Mouse (Mus musculus): ENCODE data around the gene Ajm1. TPM values are rescaled to one million over a fixed set of nuclear protein-coding genes. Genes with fewer than 3 reads are reported as not detected.

Ajm1 gene
- total and polyA plus RNA-seq, 2 experiments from 2014 or later: 13.7 to 16.0 TPM

- Histone ChIP-seq H3K27ac (ENCODE audit: low read depth, low read length) (no peak overlapping the region), H3K9me3 (ENCODE audit: low read length) (no peaks in the 10 kb centered on the region), H3K27me3 (ENCODE audit: insufficient read depth, low read length) (no peaks in the 10 kb centered on the region), H3K4me1 (ENCODE audit: insufficient read depth) (peaks cover 7% of the 10 kb centered on the region), H3K4me3 (ENCODE audit: low read depth, low read length) (no peak overlapping the region), H3K36me3 (ENCODE audit: insufficient read depth) (no peaks in the 10 kb centered on the region), H3K9ac (no peak overlapping the region), H3K4me2 (ENCODE audit: low read depth) (no peak overlapping the region)
- TF ChIP-seq CTCF (IDR thresholded peaks at IDR 0.05; ENCODE audit: low read depth): peak; percentile 71
- no peak for ATAC-seq
- 36% methylated on average over 5 of the region's 5 CpGs for whole genome bisulfite sequencing
- no peak for DNase-seq
Measured at GRCm38 (mm10) chr2:25551186-25551585, 30.4 kb downstream of the Ajm1 start.

- H3K27me3 ChIP-seq (ENCODE audit: insufficient read depth, low read length): no peaks in the 10 kb centered on the region
- DNase-seq (no peak), ATAC-seq (no peak)
- no peaks in the 10 kb centered on the region for H3K9me3 ChIP-seq (ENCODE audit: low read length)
- no peak overlapping the region for H3K9ac ChIP-seq
- H3K4me2 ChIP-seq (ENCODE audit: low read depth): no peak overlapping the region
- WGBS: 86% methylated on average over 9 of the region's 9 CpGs
- no peak for TF ChIP-seq CTCF (IDR thresholded peaks at IDR 0.05; ENCODE audit: low read depth)
- H3K4me1 ChIP-seq (ENCODE audit: insufficient read depth): peaks cover 10% of the 10 kb centered on the region
- no peaks in the 10 kb centered on the region for H3K36me3 ChIP-seq (ENCODE audit: insufficient read depth)
- H3K4me3 ChIP-seq (ENCODE audit: low read depth, low read length): no peak overlapping the region
- H3K27ac ChIP-seq (ENCODE audit: low read depth, low read length): no peak overlapping the region
Measured at GRCm38 (mm10) chr2:25549021-25549991, 32.3 kb downstream of the Ajm1 start.

GRCm38 (mm10) chr2:25546811-25547491, 34.6 kb downstream of the Ajm1 start, which contains the start of gene Traf2:
TSS of gene Traf2 (minus strand) at chr2:25546940.
- WGBS: 3% methylated on average over 48 of the region's 48 CpGs
- Histone ChIP-seq H3K4me2 (ENCODE audit: low read depth) (peak within 1 kb of the TSS; percentile 70), H3K4me1 (ENCODE audit: insufficient read depth) (peaks cover 10% of the 10 kb centered on the region), H3K9me3 (ENCODE audit: low read length) (no peaks in the 10 kb centered on the region), H3K4me3 (ENCODE audit: low read depth, low read length) (peak within 1 kb of the TSS; percentile 76), H3K27ac (ENCODE audit: low read depth, low read length) (peak within 1 kb of the TSS; percentile 35; the same call in 1 of the 2 replicates), H3K36me3 (ENCODE audit: insufficient read depth) (no peaks in the 10 kb centered on the region), H3K9ac (peak within 1 kb of the TSS; percentile 53), H3K27me3 (ENCODE audit: insufficient read depth, low read length) (no peaks in the 10 kb centered on the region)
- peak; percentile 99 for DNase-seq
- no peak for TF ChIP-seq CTCF (IDR thresholded peaks at IDR 0.05; ENCODE audit: low read depth)
- peak; percentile 100 for ATAC-seq

DNA sequence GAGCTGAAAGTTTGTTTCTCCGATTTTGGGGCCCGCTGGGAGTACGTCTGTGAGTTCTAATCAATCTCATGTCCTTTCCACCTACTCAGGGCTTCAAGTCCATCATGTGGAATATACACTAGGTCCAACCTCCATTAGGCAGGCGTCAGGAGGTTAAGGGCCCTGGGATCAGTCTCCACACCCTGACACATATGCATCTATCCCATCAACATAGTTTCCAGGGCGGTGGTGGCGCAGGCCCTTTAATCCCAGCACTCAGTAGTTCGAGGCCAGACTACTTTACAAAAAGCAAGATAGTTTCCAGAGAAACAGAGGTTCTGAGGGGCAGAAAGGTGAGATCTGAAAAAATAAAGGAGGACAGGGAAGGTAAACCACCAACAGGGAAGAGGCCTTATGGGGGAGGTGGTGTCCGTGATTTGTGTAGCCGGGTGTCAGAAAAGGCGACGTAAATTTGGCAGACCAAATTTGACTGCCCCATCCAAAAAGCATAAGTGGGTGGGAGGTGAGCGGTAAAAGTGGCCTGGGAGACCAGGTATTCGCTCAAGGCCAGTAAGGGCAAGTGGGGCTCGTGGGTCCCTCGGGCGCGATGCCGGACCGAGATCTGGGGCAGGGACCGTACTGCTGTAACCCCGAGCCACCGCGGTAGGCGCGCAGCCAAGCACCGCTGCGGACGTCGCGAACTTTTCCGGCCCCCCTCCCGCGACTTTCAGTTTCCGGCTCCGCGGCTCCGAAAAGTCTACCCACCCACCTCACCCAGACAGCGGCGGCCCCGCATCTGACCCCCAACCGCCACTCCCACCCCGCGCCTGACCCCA, 35.4 kb downstream of the Ajm1 start:
- peak; percentile 47 for ATAC-seq
- H3K36me3 ChIP-seq (ENCODE audit: insufficient read depth): no peaks in the 10 kb centered on the region
- DNase-seq: no peak
- H3K4me3 ChIP-seq (ENCODE audit: low read depth, low read length): peak overlapping the region; percentile 76
- no peak for TF ChIP-seq CTCF (IDR thresholded peaks at IDR 0.05; ENCODE audit: low read depth)
- H3K4me1 ChIP-seq (ENCODE audit: insufficient read depth): peaks cover 10% of the 10 kb centered on the region
- WGBS: 7% methylated on average over 43 of the region's 43 CpGs
- H3K27me3 ChIP-seq (ENCODE audit: insufficient read depth, low read length): no peaks in the 10 kb centered on the region
- peak overlapping the region; percentile 35; the same call in 1 of the 2 replicates for H3K27ac ChIP-seq (ENCODE audit: low read depth, low read length)
- no peaks in the 10 kb centered on the region for H3K9me3 ChIP-seq (ENCODE audit: low read length)
- H3K9ac ChIP-seq: peak overlapping the region; percentile 53
- H3K4me2 ChIP-seq (ENCODE audit: low read depth): peak overlapping the region; percentile 70

- H3K4me1 ChIP-seq (ENCODE audit: insufficient read depth): peaks cover 5% of the 10 kb centered on the region
- ATAC-seq: no peak
- no peak overlapping the region for H3K4me2 ChIP-seq (ENCODE audit: low read depth)
- no peak overlapping the region for H3K27ac ChIP-seq (ENCODE audit: low read depth, low read length)
- DNase-seq: no peak
- no peaks in the 10 kb centered on the region for H3K27me3 ChIP-seq (ENCODE audit: insufficient read depth, low read length)
- H3K4me3 ChIP-seq (ENCODE audit: low read depth, low read length): no peak overlapping the region
- no peak for TF ChIP-seq CTCF (IDR thresholded peaks at IDR 0.05; ENCODE audit: low read depth)
- WGBS: 92% methylated on average over 10 of the region's 10 CpGs
- no peaks in the 10 kb centered on the region for H3K9me3 ChIP-seq (ENCODE audit: low read length)
- 0 out of 2 replicates have a peak, but pooled peaks cover 4% of the 10 kb centered on the region for H3K36me3 ChIP-seq (ENCODE audit: insufficient read depth)
- H3K9ac ChIP-seq: no peak overlapping the region
Measured at GRCm38 (mm10) chr2:25541644-25542367, 39.8 kb downstream of the Ajm1 start.

- 96% methylated on average over 4 of the region's 4 CpGs for WGBS
- H3K27me3 ChIP-seq (ENCODE audit: insufficient read depth, low read length): no peaks in the 10 kb centered on the region
- H3K9ac ChIP-seq: no peak overlapping the region
- DNase-seq: no peak
- no peak overlapping the region for H3K4me2 ChIP-seq (ENCODE audit: low read depth)
- H3K9me3 ChIP-seq (ENCODE audit: low read length): no peaks in the 10 kb centered on the region
- no peak overlapping the region for H3K27ac ChIP-seq (ENCODE audit: low read depth, low read length)
- no peaks in the 10 kb centered on the region for H3K4me1 ChIP-seq (ENCODE audit: insufficient read depth)
- no peak overlapping the region for H3K4me3 ChIP-seq (ENCODE audit: low read depth, low read length)
- no peak for TF ChIP-seq CTCF (IDR thresholded peaks at IDR 0.05; ENCODE audit: low read depth)
- peaks cover 7% of the 10 kb centered on the region; the same call in 1 of the 2 replicates for H3K36me3 ChIP-seq (ENCODE audit: insufficient read depth)
- no peak for ATAC-seq
Measured at GRCm38 (mm10) chr2:25540541-25540948, 41.0 kb downstream of the Ajm1 start.

Data from forebrain, postnatal 0 days (tissue).